ENCODE assay signal across 9 mouse cellular contexts in genomic region chr17:23538299-23539015, GRCm38 (mm10). TPM values are rescaled to one million over a fixed set of nuclear protein-coding genes. Genes with fewer than 3 reads are reported as not detected.
DNase-seq lines count a peak whose midpoint lies in the region; ATAC-seq and TF ChIP-seq lines count a peak whose summit lies in the region.
"Had no signal": no experiment of that assay in that cellular context is flagged by ENCODE, and none has a peak within 500 bp of the region (broad histone marks: within the 10 kb centered on the region; RNA-seq: fewer than 3 reads in every experiment).

No protein-coding gene starts in this region.

- no peak overlapping the region for H3K9ac ChIP-seq in intestine, embryonic 16.5 days (ENCODE audit: low read depth, low read length)
- no peak overlapping the region for H3K9ac ChIP-seq in neural tube, embryonic 11.5 days (ENCODE audit: low read length)

- no peak overlapping the region for H3K27ac ChIP-seq in gastrocnemius, adult 2 months
- no peak overlapping the region for H3K27ac ChIP-seq in intestine, embryonic 16.5 days (ENCODE audit: low read length)
- H3K27ac ChIP-seq in neural tube, embryonic 11.5 days (ENCODE audit: low read depth, low read length), result no peak overlapping the region

- no peaks in the 10 kb centered on the region for H3K9me3 ChIP-seq in intestine, embryonic 16.5 days (ENCODE audit: control insufficient read depth, low read length)
- no peaks in the 10 kb centered on the region for H3K9me3 ChIP-seq in neural tube, embryonic 11.5 days (ENCODE audit: control insufficient read depth, low read length)

- intact Hi-C loops in gastrocnemius, adult 2 months (cut with DNase I), result no loop called here
- intact Hi-C loops in gastrocnemius, postnatal 36 days (cut with DNase I), result no loop called here

- peak overlapping the region; percentile 58 for H3K4me3 ChIP-seq in gastrocnemius, adult 2 months
- H3K4me3 ChIP-seq in intestine, embryonic 16.5 days (ENCODE audit: low read length), result peak overlapping the region; percentile 36
- peak overlapping the region; percentile 17 for H3K4me3 ChIP-seq in neural tube, embryonic 11.5 days (ENCODE audit: low read depth, low read length)

- peaks cover 5% of the 10 kb centered on the region; the same call in 1 of the 2 replicates for H3K27me3 ChIP-seq in intestine, embryonic 16.5 days (replicated peaks; ENCODE audit: control insufficient read depth, insufficient read depth, low read length)
- H3K27me3 ChIP-seq in neural tube, embryonic 11.5 days (ENCODE audit: control insufficient read depth, insufficient read depth, low read length), result peaks cover 13% of the 10 kb centered on the region; the same call in 1 of the 2 replicates

- H3K4me1 ChIP-seq in intestine, embryonic 16.5 days (ENCODE audit: control insufficient read depth, insufficient read depth, low read length), result peaks cover 11% of the 10 kb centered on the region; the same call in 1 of the 2 replicates
- no peaks in the 10 kb centered on the region for H3K4me1 ChIP-seq in neural tube, embryonic 11.5 days (ENCODE audit: control insufficient read depth, insufficient read depth, low read length)

- ATAC-seq in intestine, embryonic 16.5 days, result no peak
- no peak for ATAC-seq in neural tube, embryonic 11.5 days (ENCODE audit: insufficient read depth, low FRiP score, low TSS enrichment)

- H3K4me2 ChIP-seq in intestine, embryonic 16.5 days (ENCODE audit: low read depth, low read length), result peak overlapping the region; percentile 60
- peak overlapping the region; percentile 39 for H3K4me2 ChIP-seq in neural tube, embryonic 11.5 days (ENCODE audit: low read depth)

- H3K36me3 ChIP-seq in intestine, embryonic 16.5 days (ENCODE audit: control insufficient read depth, insufficient read depth, low read length), result no peaks in the 10 kb centered on the region
- H3K36me3 ChIP-seq in neural tube, embryonic 11.5 days (ENCODE audit: control insufficient read depth, insufficient read depth, low read length), result no peaks in the 10 kb centered on the region

- DNase-seq in gastrocnemius, adult 2 months, result no peak
- no peak for DNase-seq in gastrocnemius, postnatal 36 days
- peak; percentile 16 for DNase-seq in thymus, postnatal 0 days (ENCODE audit: low spot score)
- DNase-seq in thymus, postnatal 10 days (ENCODE audit: low spot score in 2 of 2), result no peak
- DNase-seq in neural tube, embryonic 11.5 days (ENCODE audit: low spot score), result peak; percentile 32
- DNase-seq in right cerebral cortex, postnatal 4 days, result no peak
- DNase-seq in kidney, postnatal 4 days, result no peak

- TF ChIP-seq CTCF in gastrocnemius, adult 2 months (IDR thresholded peaks at IDR 0.05), result no peak

- WGBS in intestine, embryonic 16.5 days, result 12% methylated on average over 21 of the region's 21 CpGs
- WGBS in neural tube, embryonic 11.5 days, result 11% methylated on average over 21 of the region's 21 CpGs

RNA-seq across cellular contexts. Expression of gene Zfp213, which starts 25.6 kb away (rescaled TPM):
- total RNA-seq in gastrocnemius, adult 2 months (2021), result 1 to 10 TPM; 2.0 to 3.3 TPM
- total RNA-seq in gastrocnemius, postnatal 36 days (2021), result 1 to 10 TPM; 1.8 TPM
- 14.6 and 14.9 TPM in 2 replicates for polyA plus RNA-seq in thymus, postnatal 0 days (2015; fragmentation: Nextera tagmentation; extraction: Ambion mirVana)
- polyA plus RNA-seq in intestine, embryonic 16.5 days (2015; fragmentation: Nextera tagmentation; extraction: Ambion mirVana), result 16.0 and 16.8 TPM in 2 replicates
- polyA plus RNA-seq in neural tube, embryonic 11.5 days (2014; fragmentation: Nextera tagmentation; extraction: Ambion mirVana), result 23.4 and 24.3 TPM in 2 replicates

RNA-seq across cellular contexts. Expression of gene Vmn2r117, which starts 59.0 kb away (rescaled TPM):
- total RNA-seq in gastrocnemius, adult 2 months (2021), result not detected
- total RNA-seq in gastrocnemius, postnatal 36 days (2021), result not detected
- not detected in 2 replicates for polyA plus RNA-seq in thymus, postnatal 0 days (2015; fragmentation: Nextera tagmentation; extraction: Ambion mirVana)
- not detected in 2 replicates for polyA plus RNA-seq in intestine, embryonic 16.5 days (2015; fragmentation: Nextera tagmentation; extraction: Ambion mirVana)
- not detected in 2 replicates for polyA plus RNA-seq in neural tube, embryonic 11.5 days (2014; fragmentation: Nextera tagmentation; extraction: Ambion mirVana)
- polyA plus RNA-seq: frontal cortex, adult 2 months had no signal

Comparison
In these comparisons a context has a peak if more than half of its experiments do, and no peak if none do; other contexts are left out.
1. DNase-seq: peak in thymus, postnatal 0 days (single experiment) and neural tube, embryonic 11.5 days (single experiment); none in gastrocnemius, adult 2 months (single experiment), gastrocnemius, postnatal 36 days (0 of 2), thymus, postnatal 10 days (0 of 2), right cerebral cortex, postnatal 4 days (single experiment) and kidney, postnatal 4 days (0 of 2).
2. Peak in every context shown above with its lines, with median percentiles within 50 percentile points of each other: H3K4me3 ChIP-seq.